Mouse (Mus musculus) ES-Bruce4 (cell line): ENCODE data around the gene Sycp1. TPM values are rescaled to one million over a fixed set of nuclear protein-coding genes. Genes with fewer than 3 reads are reported as not detected.

Experiments used
- H3K27ac ChIP-seq: 2 replicates; pipeline ENCODE4 v1.5.1; 2012; ENCODE audit warnings: low read length, inconsistent platforms; ENCODE audit not compliant: insufficient read depth
- H3K27me3 ChIP-seq: 2 replicates; pipeline ENCODE4 v1.6.1; 2012; ENCODE audit warnings: mild to moderate bottlenecking, low read length, inconsistent platforms; ENCODE audit not compliant: control insufficient read depth, poor library complexity, insufficient read depth, severe bottlenecking
- H3K36me3 ChIP-seq: 2 replicates; pipeline ENCODE4 v1.6.1; 2012; ENCODE audit warnings: inconsistent platforms, mild to moderate bottlenecking, low read length, moderate library complexity; ENCODE audit not compliant: control insufficient read depth, poor library complexity, insufficient read depth, severe bottlenecking
- H3K4me1 ChIP-seq: one replicate; pipeline ENCODE4 v1.8.1; 2011; ENCODE audit warnings: low read length; ENCODE audit not compliant: control insufficient read depth, insufficient read depth
- H3K4me3 ChIP-seq: 2 replicates; pipeline ENCODE4 v1.5.1; 2011; ENCODE audit warnings: low read depth, mild to moderate bottlenecking, low read length
- H3K9ac ChIP-seq: 2 replicates; pipeline ENCODE4 v1.6.1; 2012; ENCODE audit warnings: low read depth, mild to moderate bottlenecking, inconsistent platforms; ENCODE audit not compliant: poor library complexity, severe bottlenecking
- H3K9me3 ChIP-seq: replicated peaks from 2 replicates; pipeline ENCODE4 v1.6.1; 2012; ENCODE audit warnings: mild to moderate bottlenecking, low read length, inconsistent platforms; ENCODE audit not compliant: control insufficient read depth, poor library complexity, insufficient read depth, severe bottlenecking
- CTCF ChIP-seq: IDR thresholded peaks from one replicate; pipeline ENCODE4 v1.8.1; 2011; ENCODE audit warnings: low read depth, low read length
- EP300 ChIP-seq: IDR thresholded peaks from 2 replicates; pipeline ENCODE4 v1.6.1; 2011; ENCODE audit warnings: low read depth, low read length; ENCODE audit not compliant: insufficient read depth
- POLR2A ChIP-seq: IDR thresholded peaks from one replicate; pipeline ENCODE4 v1.8.1; 2011; ENCODE audit warnings: low read length; ENCODE audit not compliant: insufficient read depth
- polyA plus RNA-seq: library from polyadenylated mRNA; stranded (reverse); fragments of >200 nt; gene quantifications from 2 replicates; pipeline ENCODE4 v1.2.4, GENCODE M21; 2011; ENCODE audit warnings: low read depth; ENCODE audit not compliant: missing spikeins, insufficient read depth, insufficient read length

The Sycp1 gene
- polyA plus RNA-seq, 1 experiment = 3.7 TPM

DNA sequence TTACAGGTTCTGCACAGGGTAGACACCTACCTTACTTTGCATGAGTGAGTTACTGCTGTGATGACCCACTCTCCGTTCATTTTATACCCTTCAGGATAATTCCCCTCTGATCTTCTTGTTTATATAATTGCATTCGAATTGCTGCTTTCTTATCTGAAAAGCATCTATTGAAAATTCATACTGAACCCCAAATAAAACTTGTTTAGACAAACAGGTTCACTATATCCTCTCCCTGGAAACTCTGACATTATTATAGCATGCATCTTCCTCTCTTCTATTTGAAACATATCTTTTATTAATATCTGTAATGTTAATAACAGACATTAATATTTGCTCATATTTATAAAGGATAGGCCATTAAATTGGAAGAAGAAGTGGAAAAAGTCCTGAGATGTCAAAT is 153.3 kb downstream of the Sycp1 start, which contains the start of gene Tshb:
Gene Tshb (minus strand): TSS at position 101 of the 400 bp plus-strand sequence.
- Histone ChIP-seq H3K9ac (no peak within 1 kb of the TSS), H3K4me3 (no peak within 1 kb of the TSS), H3K27me3 (no peaks in the 10 kb centered on the region), H3K9me3 (no peaks in the 10 kb centered on the region), H3K4me1 (no peaks in the 10 kb centered on the region), H3K27ac (no peak within 1 kb of the TSS), H3K36me3 (no peaks in the 10 kb centered on the region)
- TF ChIP-seq EP300 = no peak
- TF ChIP-seq POLR2A = no peak
- no peak for TF ChIP-seq CTCF

GRCm38 (mm10) chr3:102773018-102773417 is 162.9 kb downstream of the Sycp1 start:
- H3K9ac ChIP-seq = no peak overlapping the region
- no peak overlapping the region for H3K27ac ChIP-seq
- H3K27me3 ChIP-seq = no peaks in the 10 kb centered on the region
- H3K4me3 ChIP-seq = no peak overlapping the region
- H3K36me3 ChIP-seq = no peaks in the 10 kb centered on the region
- H3K9me3 ChIP-seq = no peaks in the 10 kb centered on the region
- no peaks in the 10 kb centered on the region for H3K4me1 ChIP-seq
- TF ChIP-seq POLR2A = no peak
- no peak for TF ChIP-seq CTCF
- no peak for TF ChIP-seq EP300

Other genes with a start within 250 kb of the Sycp1 start
- gene Tspan2, start 201.6 kb downstream of the Sycp1 start, polyA plus RNA-seq = 9.2 and 9.3 TPM in 2 replicates
- not detected in 2 replicates for gene Tshb, start 153.4 kb downstream of the Sycp1 start, polyA plus RNA-seq
- not detected in 2 replicates for gene Nr1h5, start 28.0 kb upstream of the Sycp1 start, polyA plus RNA-seq
- gene Sike1, start 59.6 kb upstream of the Sycp1 start, polyA plus RNA-seq = 57.4 and 65.5 TPM in 2 replicates
- 465 and 518 TPM in 2 replicates for gene Csde1, start 84.3 kb upstream of the Sycp1 start, polyA plus RNA-seq
- 138 and 145 TPM in 2 replicates for gene Nras, start 122.2 kb upstream of the Sycp1 start, polyA plus RNA-seq
- 0.85 TPM in 1 of 2 replicates, not detected in the other for gene Ampd1, start 137.9 kb upstream of the Sycp1 start, polyA plus RNA-seq
- 22.4 and 22.9 TPM in 2 replicates for gene Dennd2c, start 166.5 kb upstream of the Sycp1 start, polyA plus RNA-seq
- 186 and 192 TPM in 2 replicates for gene Bcas2, start 235.6 kb upstream of the Sycp1 start, polyA plus RNA-seq